Mouse (Mus musculus): ENCODE measurements around the gene Hsd17b3.

Gene Hsd17b3

DNA sequence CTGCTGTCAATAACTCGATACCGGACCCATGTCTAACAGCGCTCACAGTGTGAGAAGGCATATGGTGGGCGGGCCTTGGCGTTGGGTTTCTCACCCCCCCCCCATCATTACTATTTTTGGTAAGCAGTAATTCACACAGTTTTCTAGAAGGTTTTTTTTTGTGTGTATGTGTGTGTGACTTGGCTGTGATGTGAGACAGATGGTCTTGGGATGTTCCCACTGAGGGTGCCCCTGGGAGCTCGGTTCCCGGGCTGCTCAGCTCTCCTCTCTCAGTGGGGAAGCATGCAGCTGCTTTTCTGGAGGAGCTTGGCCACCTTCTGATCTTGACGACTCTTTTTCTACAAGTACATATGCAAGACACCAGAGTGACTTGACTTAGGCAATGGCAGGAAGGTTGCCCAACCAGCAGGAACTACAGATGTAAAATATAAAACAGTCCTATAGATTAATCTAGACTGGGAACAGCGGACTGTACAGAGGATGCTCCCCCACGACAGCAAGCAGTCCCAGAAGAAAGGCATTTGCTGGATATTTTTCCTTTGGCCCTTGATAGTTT, 70.4 kb downstream of the Hsd17b3 start:
- no peak for DNase-seq

DNA sequence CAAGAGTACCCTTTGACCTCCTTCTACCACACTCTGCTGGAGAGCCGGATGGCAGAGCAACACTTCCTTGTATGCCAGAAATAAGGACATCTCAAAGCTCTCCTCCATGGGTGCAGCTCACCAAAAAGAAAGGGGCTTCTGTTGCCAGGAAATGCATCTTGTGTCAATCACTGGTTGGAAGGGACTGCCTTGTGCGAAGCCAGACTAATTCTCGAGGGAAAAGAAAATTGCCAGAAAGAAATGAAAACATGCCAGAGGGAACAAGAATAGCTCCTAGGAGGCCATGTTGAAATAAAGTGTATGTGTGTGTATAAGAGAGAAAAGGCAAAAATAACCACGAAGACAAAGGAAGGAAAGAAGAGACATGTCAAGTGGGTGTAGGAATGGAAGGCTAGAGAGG, 73.0 kb downstream of the Hsd17b3 start:
- DNase-seq, result no peak

DNA sequence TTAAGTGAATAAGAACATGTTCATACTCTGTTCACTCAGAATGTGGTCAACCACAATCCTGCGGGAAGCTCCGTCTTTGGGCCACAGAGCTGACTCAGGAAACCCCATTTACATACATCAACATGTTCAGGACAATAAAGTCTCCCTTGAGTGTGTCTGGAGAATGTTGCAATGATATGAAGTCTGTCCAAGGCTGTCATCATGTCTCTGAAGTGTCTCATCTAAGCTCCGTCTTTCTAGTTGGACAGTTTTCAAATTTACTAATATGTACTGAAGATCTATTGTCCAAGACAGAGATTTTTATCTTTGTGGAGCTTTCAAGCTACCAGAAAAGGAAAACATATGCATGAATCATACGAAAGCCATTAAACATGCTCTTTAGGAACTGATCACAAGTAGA, 77.9 kb downstream of the Hsd17b3 start:
- no peak for DNase-seq
